ENCODE assay signal across 8 mouse cellular contexts in the genomic region with DNA sequence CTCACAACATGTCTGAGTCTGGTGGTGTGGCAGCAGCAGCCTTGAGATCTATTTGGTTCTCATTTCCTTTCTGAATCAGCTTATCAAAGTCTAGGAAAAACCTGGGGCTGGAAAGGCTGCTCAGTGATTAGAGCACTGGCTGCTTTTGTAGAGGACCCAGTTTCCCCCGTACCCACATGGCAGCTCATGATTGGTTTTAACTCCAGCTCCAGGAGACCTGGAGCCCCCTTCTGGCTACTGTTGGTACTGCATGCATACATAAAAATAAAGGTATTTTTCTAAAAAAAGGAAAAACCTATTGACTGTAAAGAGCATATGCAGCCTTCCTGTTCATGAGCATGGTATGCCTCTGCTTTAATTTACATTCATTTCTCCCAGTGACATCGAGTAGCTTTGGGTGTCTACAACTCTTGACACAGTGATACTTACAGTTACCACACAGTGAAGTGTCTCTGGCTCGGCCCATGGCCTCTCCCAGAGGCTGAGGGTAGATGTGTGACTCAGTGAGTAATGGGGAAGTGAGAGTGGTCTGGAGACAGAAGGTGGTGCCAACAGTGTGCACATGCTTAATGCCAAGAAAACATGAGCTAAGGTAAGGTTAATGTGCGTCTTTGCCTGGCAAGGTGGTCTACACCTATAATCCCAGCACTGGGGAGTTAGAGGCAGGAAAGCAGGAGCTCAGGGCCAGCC.
A peak's percentile ranks its signal among the peaks of the same experiment; 100 is the strongest.
DNase-seq lines count a peak whose midpoint lies in the region; ATAC-seq and TF ChIP-seq lines count a peak whose summit lies in the region.

No protein-coding gene starts in this region.

- TF ChIP-seq CTCF in heart, postnatal 0 days (IDR thresholded peaks at IDR 0.05; ENCODE audit: low read depth): peak; percentile 77
- no peak for TF ChIP-seq CTCF in thymus, adult 2 months (IDR thresholded peaks at IDR 0.05; ENCODE audit: borderline replicate concordance, control insufficient read depth, extremely low read depth, insufficient read depth, low read length, poor library complexity)

- H3K4me2 ChIP-seq in heart, postnatal 0 days (ENCODE audit: low read depth, low read length): no peak overlapping the region

- no peaks in the 10 kb centered on the region for H3K36me3 ChIP-seq in heart, postnatal 0 days (replicated peaks; ENCODE audit: control insufficient read depth, insufficient read depth, low read length)
- H3K36me3 ChIP-seq in thymus, adult 2 months (ENCODE audit: control insufficient read depth, insufficient read depth, low read length): no peaks in the 10 kb centered on the region

- no peaks in the 10 kb centered on the region for H3K9me3 ChIP-seq in heart, postnatal 0 days (replicated peaks; ENCODE audit: control insufficient read depth, low read length)

- no peaks in the 10 kb centered on the region for H3K4me1 ChIP-seq in heart, postnatal 0 days (ENCODE audit: control insufficient read depth, insufficient read depth)
- H3K4me1 ChIP-seq in thymus, adult 2 months (replicated peaks; ENCODE audit: control insufficient read depth, insufficient read depth, low read length): no peaks in the 10 kb centered on the region

- H3K4me3 ChIP-seq in heart, postnatal 0 days (ENCODE audit: low read depth, low read length): no peak overlapping the region
- H3K4me3 ChIP-seq in thymus, adult 2 months (ENCODE audit: control insufficient read depth, insufficient read depth, low read length): no peak overlapping the region

- ATAC-seq in heart, postnatal 0 days (ENCODE audit: insufficient read depth, low read depth): no peak

- WGBS in heart, postnatal 0 days: 62% methylated on average over 4 of the region's 4 CpGs
- WGBS in thymus, adult 2 months: 65% methylated on average over 4 of the region's 4 CpGs

- no peaks in the 10 kb centered on the region for H3K27me3 ChIP-seq in heart, postnatal 0 days (ENCODE audit: control insufficient read depth, insufficient read depth, low read length)
- no peaks in the 10 kb centered on the region for H3K27me3 ChIP-seq in thymus, adult 2 months (ENCODE audit: control insufficient read depth, insufficient read depth, low read length)

- TF ChIP-seq POLR2A in thymus, adult 2 months (IDR thresholded peaks at IDR 0.05; ENCODE audit: control insufficient read depth, extremely low read depth, insufficient read depth, low read length, poor library complexity): no peak

- H3K27ac ChIP-seq in heart, postnatal 0 days (ENCODE audit: low read depth): no peak overlapping the region
- no peak overlapping the region for H3K27ac ChIP-seq in thymus, adult 2 months (ENCODE audit: control insufficient read depth, insufficient read depth, low read length)

- no peak for DNase-seq in heart, postnatal 0 days (ENCODE audit: low spot score)
- no peak for DNase-seq in heart, adult 11 months
- DNase-seq in thymus, adult 2 months: peak; percentile 26
- DNase-seq in thymus, adult 18-20 months: no peak
- DNase-seq in c-Kit-negative CD71-positive TER-119-positive erythroid progenitor cells, embryonic 14.5 days (ENCODE audit: low read depth, low spot score): peak; percentile 16
- DNase-seq in kidney, postnatal 36 days: peak; percentile 49 to 78
- DNase-seq in retina, postnatal 1 day: peak; percentile 74
- DNase-seq in cerebellum, postnatal 25 days: no peak

- H3K9ac ChIP-seq in heart, postnatal 0 days (replicated peaks; ENCODE audit: low read depth, low read length): no peak overlapping the region

- TF ChIP-seq EP300 in heart, postnatal 0 days (IDR thresholded peaks at IDR 0.05; ENCODE audit: low read depth): no peak

Comparison
In these comparisons a context has a peak if more than half of its experiments do, and no peak if none do; other contexts are left out.
1. DNase-seq: peak in thymus, adult 2 months (single experiment), c-Kit-negative CD71-positive TER-119-positive erythroid progenitor cells, embryonic 14.5 days (single experiment), kidney, postnatal 36 days (2 of 2) and retina, postnatal 1 day (single experiment); none in heart, postnatal 0 days (single experiment), heart, adult 11 months (single experiment), thymus, adult 18-20 months (0 of 2) and cerebellum, postnatal 25 days (0 of 2).